Mouse (Mus musculus) brown adipose tissue, adult 24 weeks (tissue): ENCODE results near the gene Arntl2. TPM values are rescaled to one million over a fixed set of nuclear protein-coding genes. Genes with fewer than 3 reads are reported as not detected.

Source experiments
- H3K27ac ChIP-seq: fragments of 200-500 bp; replicated peaks from 2 replicates; pipeline ENCODE4 v1.5.1; 2012; ENCODE audit warnings: low read depth, mild to moderate bottlenecking, low read length
- H3K4me1 ChIP-seq: fragments of 200-500 bp; 2 replicates; pipeline ENCODE4 v1.6.1; 2012; ENCODE audit warnings: low read length, mixed read lengths; ENCODE audit not compliant: control insufficient read depth, insufficient read depth, insufficient read length
- H3K4me3 ChIP-seq: fragments of 200-500 bp; 2 replicates; pipeline ENCODE4 v1.5.1; 2012; ENCODE audit warnings: low read depth, mild to moderate bottlenecking, low read length, moderate library complexity; ENCODE audit not compliant: insufficient read depth
- polyA plus RNA-seq: library from polyadenylated mRNA; stranded (reverse); fragments of >200 nt; gene quantifications from 2 replicates; pipeline ENCODE4 v1.2.4, GENCODE M21; 2012; ENCODE audit not compliant: missing spikeins, insufficient read depth, insufficient read length

The Arntl2 gene
- polyA plus RNA-seq, 1 experiment: 2.3 TPM

- H3K27ac ChIP-seq: no peak overlapping the region
Observed at GRCm38 (mm10) chr6:146881896-146882770, 86.3 kb downstream of the Arntl2 start.

More at GRCm38 (mm10) chr6:146881896-146882770, 86.3 kb downstream of the Arntl2 start:
- no peak overlapping the region for H3K4me3 ChIP-seq
- H3K4me1 ChIP-seq: peaks cover 2% of the 10 kb centered on the region; the same call in 1 of the 2 replicates

Other genes with a start within 250 kb of the Arntl2 start
- 94.6 and 135 TPM in 2 replicates for gene Fgfr1op2, start 218.9 kb upstream of the Arntl2 start, polyA plus RNA-seq
- 40.1 and 47.8 TPM in 2 replicates for gene Ints13, start 218.2 kb upstream of the Arntl2 start, polyA plus RNA-seq
- gene Med21, start 153.5 kb upstream of the Arntl2 start, polyA plus RNA-seq: 67.9 and 81.8 TPM in 2 replicates
- 9.6 and 13.1 TPM in 2 replicates for gene Tm7sf3, start 153.2 kb upstream of the Arntl2 start, polyA plus RNA-seq
- 13.7 and 28.0 TPM in 2 replicates for gene Stk38l, start 71.1 kb upstream of the Arntl2 start, polyA plus RNA-seq
- not detected in 2 replicates for gene Smco2, start 54.0 kb downstream of the Arntl2 start, polyA plus RNA-seq
- gene Ppfibp1, start 92.4 kb downstream of the Arntl2 start, polyA plus RNA-seq: 23.7 and 25.4 TPM in 2 replicates
- gene 1700034J05Rik, start 158.4 kb downstream of the Arntl2 start, polyA plus RNA-seq: not detected in 2 replicates
- not detected in 2 replicates for gene Rep15, start 236.5 kb downstream of the Arntl2 start, polyA plus RNA-seq
- gene Mrps35, start 246.7 kb downstream of the Arntl2 start, polyA plus RNA-seq: 236 and 327 TPM in 2 replicates